Mouse (Mus musculus) ES-Bruce4 (cell line): Measurements from ENCODE around the gene Chmp6.

Experiments used
- CTCF ChIP-seq: IDR thresholded peaks from one replicate; pipeline ENCODE4 v1.8.1; 2011; ENCODE audit warnings: low read depth, low read length
- POLR2A ChIP-seq: IDR thresholded peaks from one replicate; pipeline ENCODE4 v1.8.1; 2011; ENCODE audit warnings: low read length; ENCODE audit not compliant: insufficient read depth

DNA sequence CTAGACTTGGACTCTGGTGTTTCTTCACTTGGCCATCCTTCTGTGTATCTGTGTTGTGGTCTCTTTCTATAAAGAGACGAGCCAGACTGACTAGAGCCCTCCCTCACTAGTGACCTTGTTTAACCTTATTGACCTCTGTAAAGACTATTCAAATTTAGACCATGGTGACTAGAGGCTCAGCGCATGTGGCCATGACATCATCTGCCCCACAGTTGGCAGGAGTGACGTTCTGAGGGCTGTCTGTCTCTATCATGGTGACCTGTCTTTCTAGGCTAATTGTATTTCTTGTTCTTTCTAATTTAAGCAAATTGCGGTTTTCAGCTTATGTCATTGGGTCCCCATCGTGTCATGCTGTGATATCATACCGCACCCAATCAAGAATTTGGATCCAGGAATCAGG is 38.1 kb downstream of the Chmp6 start:
- no peak for TF ChIP-seq POLR2A
- no peak for TF ChIP-seq CTCF
